Comparison of ENCODE assay signal across 1 mouse cellular context in the genomic region with DNA sequence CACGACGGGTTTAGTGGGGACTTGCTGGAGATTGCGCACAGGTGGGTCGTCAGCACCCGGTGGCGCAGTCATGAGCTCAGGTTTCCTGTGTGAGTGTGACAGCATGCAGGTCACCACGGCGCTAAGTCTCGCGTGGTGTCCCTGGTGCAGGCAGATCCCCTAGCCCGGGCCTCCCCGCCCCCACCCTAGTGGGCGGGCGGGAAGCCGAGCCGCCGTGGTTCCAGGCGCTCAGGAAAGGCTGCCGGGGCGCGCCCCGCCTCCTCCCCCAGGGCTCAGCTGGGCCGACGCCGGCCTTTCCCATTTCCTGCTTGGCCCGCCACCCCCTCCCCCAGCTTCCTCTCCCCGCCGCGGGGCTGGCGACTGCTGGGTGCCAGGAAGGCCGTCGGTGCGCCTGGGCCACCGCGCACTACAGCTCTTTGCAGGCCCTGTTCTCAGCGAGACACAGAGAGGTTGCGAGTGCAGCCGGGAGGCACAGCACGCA.
A peak's percentile ranks its signal among the peaks of the same experiment; 100 is the strongest.
TF ChIP-seq lines count a peak whose summit lies in the region.

No protein-coding gene starts in this region.

TF ChIP-seq in MEL, 35 proteins besides CTCF, POLR2A, EP300 and RAD21:
- no peak for TF ChIP-seq MAFK (IDR thresholded peaks at IDR 0.05; ENCODE audit: borderline replicate concordance, low read depth, low read length)
- no peak for TF ChIP-seq KAT2A (conservative IDR thresholded peaks at IDR 0.05; ENCODE audit: low read depth, low read length)
- TF ChIP-seq TAL1 (IDR thresholded peaks at IDR 0.05; ENCODE audit: low read length), result no peak
- TF ChIP-seq GATA1 (IDR thresholded peaks at IDR 0.05; ENCODE audit: low read depth, low read length), result no peak
- no peak for TF ChIP-seq ZMIZ1 (IDR thresholded peaks at IDR 0.05; ENCODE audit: low read depth, low read length)
- TF ChIP-seq ELF1 (IDR thresholded peaks at IDR 0.05; ENCODE audit: low read depth, low read length), result peak; percentile 60
- no peak for TF ChIP-seq MXI1 (IDR thresholded peaks at IDR 0.05; ENCODE audit: low read depth, low read length)
- TF ChIP-seq MEF2A (IDR thresholded peaks at IDR 0.05; ENCODE audit: extremely low read depth, insufficient replicate concordance, low read depth, low read length, poor library complexity, severe bottlenecking), result no peak
- TF ChIP-seq NRF1 (IDR thresholded peaks at IDR 0.05; ENCODE audit: insufficient read depth, low read depth, low read length, poor library complexity, severe bottlenecking), result no peak
- no peak for TF ChIP-seq SMC3 (IDR thresholded peaks at IDR 0.05; ENCODE audit: low read depth, low read length)
- no peak for TF ChIP-seq MAX (IDR thresholded peaks at IDR 0.05; ENCODE audit: low read length)
- no peak; the same call in 1 of the 2 replicates for TF ChIP-seq BHLHE40 (IDR thresholded peaks at IDR 0.05; ENCODE audit: borderline replicate concordance, low read depth, low read length)
- TF ChIP-seq JUND (IDR thresholded peaks at IDR 0.05; ENCODE audit: low read depth, low read length), result no peak
- no peak for TF ChIP-seq ZNF384 (IDR thresholded peaks at IDR 0.05; ENCODE audit: low read depth, low read length)
- no peak for TF ChIP-seq TBP (IDR thresholded peaks at IDR 0.05; ENCODE audit: low read depth, low read length)
- peak; percentile 63 for TF ChIP-seq NELFE (IDR thresholded peaks at IDR 0.05; ENCODE audit: low read depth, low read length)
- no peak for TF ChIP-seq E2F4 (IDR thresholded peaks at IDR 0.05; ENCODE audit: borderline replicate concordance, low read depth, low read length)
- no peak for TF ChIP-seq UBTF (IDR thresholded peaks at IDR 0.05; ENCODE audit: borderline replicate concordance, insufficient read depth, low read depth, low read length)
- peak; percentile 10; the same call in 1 of the 2 replicates for TF ChIP-seq SIN3A (IDR thresholded peaks at IDR 0.05; ENCODE audit: low read length)
- peak; percentile 31; the same call in 1 of the 2 replicates for TF ChIP-seq TCF12 (IDR thresholded peaks at IDR 0.05; ENCODE audit: low read depth, low read length)
- no peak for TF ChIP-seq ZKSCAN1 (IDR thresholded peaks at IDR 0.05; ENCODE audit: low read depth, low read length)
- no peak for TF ChIP-seq POLR2AphosphoS2 (IDR thresholded peaks at IDR 0.05; ENCODE audit: low read length)
- no peak for TF ChIP-seq POLR2AphosphoS5 (IDR thresholded peaks at IDR 0.05; ENCODE audit: borderline replicate concordance, low read depth, low read length)
- 0 out of 2 replicates have a peak, but pooled peaks have one; percentile 18 for TF ChIP-seq MYC (IDR thresholded peaks at IDR 0.05; ENCODE audit: low read depth, low read length)
- TF ChIP-seq CHD2 (IDR thresholded peaks at IDR 0.05; ENCODE audit: low read length), result peak; percentile 70
- TF ChIP-seq USF1 (IDR thresholded peaks at IDR 0.05; ENCODE audit: low read depth, low read length), result no peak
- peak; percentile 85 for TF ChIP-seq ETS1 (IDR thresholded peaks at IDR 0.05; ENCODE audit: low read depth, low read length)
- TF ChIP-seq HCFC1 (IDR thresholded peaks at IDR 0.05; ENCODE audit: low read depth, low read length), result peak; percentile 48; the same call in 1 of the 2 replicates
- no peak; the same call in 1 of the 2 replicates for TF ChIP-seq RCOR1 (IDR thresholded peaks at IDR 0.05; ENCODE audit: low read depth, low read length)
- TF ChIP-seq CHD1 (IDR thresholded peaks at IDR 0.05; ENCODE audit: low read depth, low read length), result 0 out of 2 replicates have a peak, but pooled peaks have one; percentile 30
- TF ChIP-seq USF2 (IDR thresholded peaks at IDR 0.05; ENCODE audit: borderline replicate concordance in 1 of 2, insufficient read depth in 1 of 2, low read depth in 1 of 2, low read length in 2 of 2), result no peak
- peak; percentile 86; the same call in 1 of the 2 replicates for TF ChIP-seq MAZ (IDR thresholded peaks at IDR 0.05; ENCODE audit: low read depth, low read length)
- no peak for TF ChIP-seq MYB (IDR thresholded peaks at IDR 0.05; ENCODE audit: low read depth, low read length)
- no peak for TF ChIP-seq ZC3H11A (IDR thresholded peaks at IDR 0.05; ENCODE audit: low read depth, low read length)
- no peak for TF ChIP-seq GABPA (IDR thresholded peaks at IDR 0.05; ENCODE audit: low read depth, low read length)
